Mouse (Mus musculus) bone marrow macrophage, adult 2 months (primary cell): ENCODE data around the gene Clca1.

Experiments used
- CTCF ChIP-seq: IDR thresholded peaks from 2 replicates; pipeline ENCODE4 v1.5.1; 2012; ENCODE audit warnings: low read depth, mild to moderate bottlenecking, low read length, moderate library complexity
- POLR2A ChIP-seq: IDR thresholded peaks from 2 replicates; pipeline ENCODE4 v1.6.1; 2012; ENCODE audit warnings: mild to moderate bottlenecking, low read depth, low read length, borderline replicate concordance

GRCm38 (mm10) chr3:145004422-145004821, 28.2 kb downstream of the Clca1 start:
- no peak for TF ChIP-seq POLR2A
- TF ChIP-seq CTCF, result no peak
